Mouse (Mus musculus) right cerebral cortex, postnatal 4 days (tissue): Measurements from ENCODE around the gene Bcl11a.

Experiments
- DNase-seq: peaks from one replicate; pipeline ENCODE4 v3.0.0-alpha.2; 2022

Bcl11a gene

GRCm38 (mm10) chr11:24080541-24080940 lies 2.7 kb downstream of the Bcl11a start:
- DNase-seq, result peak; percentile 81

- DNase-seq, result peak; percentile 76
These were observed 3.3 kb downstream of the Bcl11a start for GRCm38 (mm10) chr11:24081016-24081686.

- DNase-seq, result no peak
These were observed 4.0 kb downstream of the Bcl11a start for GRCm38 (mm10) chr11:24081687-24082384.

GRCm38 (mm10) chr11:24082385-24083075 lies 4.7 kb downstream of the Bcl11a start:
- no peak for DNase-seq

- DNase-seq, result no peak
These were observed 5.2 kb downstream of the Bcl11a start for GRCm38 (mm10) chr11:24083076-24083405.

GRCm38 (mm10) chr11:24083423-24083822 lies 5.6 kb downstream of the Bcl11a start:
- DNase-seq, result no peak

GRCm38 (mm10) chr11:24084077-24084476 lies 6.2 kb downstream of the Bcl11a start:
- DNase-seq, result no peak

GRCm38 (mm10) chr11:24084590-24084989 lies 6.7 kb downstream of the Bcl11a start:
- no peak for DNase-seq

- no peak for DNase-seq
These were observed 8.1 kb downstream of the Bcl11a start for GRCm38 (mm10) chr11:24085986-24086385.

GRCm38 (mm10) chr11:24087069-24087468 lies 9.2 kb downstream of the Bcl11a start:
- DNase-seq, result no peak

- DNase-seq, result no peak
These were observed 12.6 kb downstream of the Bcl11a start for GRCm38 (mm10) chr11:24090443-24090842.

- DNase-seq, result no peak
These were observed 13.7 kb downstream of the Bcl11a start for GRCm38 (mm10) chr11:24091393-24092080.

GRCm38 (mm10) chr11:24092618-24093017 lies 14.8 kb downstream of the Bcl11a start:
- DNase-seq, result no peak

- DNase-seq, result no peak
These were observed 16.2 kb downstream of the Bcl11a start for GRCm38 (mm10) chr11:24094086-24094487.

- no peak for DNase-seq
These were observed 17.4 kb downstream of the Bcl11a start for GRCm38 (mm10) chr11:24095236-24095635.

- no peak for DNase-seq
These were observed 17.9 kb downstream of the Bcl11a start for GRCm38 (mm10) chr11:24095656-24096353.

- DNase-seq, result no peak
These were observed 18.6 kb downstream of the Bcl11a start for GRCm38 (mm10) chr11:24096483-24096882.

- DNase-seq, result no peak
These were observed 19.2 kb downstream of the Bcl11a start for GRCm38 (mm10) chr11:24097026-24097425.

- no peak for DNase-seq
These were observed 20.2 kb downstream of the Bcl11a start for GRCm38 (mm10) chr11:24098069-24098468.

GRCm38 (mm10) chr11:24098662-24099061 lies 20.8 kb downstream of the Bcl11a start:
- DNase-seq, result no peak

- no peak for DNase-seq
These were observed 21.4 kb downstream of the Bcl11a start for GRCm38 (mm10) chr11:24099215-24099614.

- DNase-seq, result peak; percentile 60
These were observed 22.0 kb downstream of the Bcl11a start for GRCm38 (mm10) chr11:24099886-24100293.
